Comparison of ENCODE assay signal across 25 mouse cellular contexts in genomic region chr5:119273615-119274014, GRCm38 (mm10).
DNase-seq lines count a peak whose midpoint lies in the region; ATAC-seq lines count a peak whose summit lies in the region.
"Had no signal": no experiment of that assay in that cellular context is flagged by ENCODE, and none has a peak within 500 bp of the region (broad histone marks: within the 10 kb centered on the region; RNA-seq: fewer than 3 reads in every experiment).

No protein-coding gene starts in this region.

- H3K4me1 ChIP-seq in midbrain, embryonic 11.5 days (ENCODE audit: control insufficient read depth, insufficient read depth, low read length), result no peaks in the 10 kb centered on the region
- no peaks in the 10 kb centered on the region for H3K4me1 ChIP-seq in midbrain, embryonic 16.5 days (ENCODE audit: control insufficient read depth, insufficient read depth, low read length)
- no peaks in the 10 kb centered on the region for H3K4me1 ChIP-seq in neural tube, embryonic 15.5 days
- H3K4me1 ChIP-seq: embryonic facial prominence, embryonic 15.5 days; forebrain, embryonic 10.5 days; forebrain, embryonic 12.5 days had no signal

- 91% methylated on average over 3 of the region's 3 CpGs for WGBS in midbrain, embryonic 11.5 days
- 88% methylated on average over 3 of the region's 3 CpGs for WGBS in midbrain, embryonic 16.5 days
- WGBS in neural tube, embryonic 15.5 days, result 88% methylated on average over 3 of the region's 3 CpGs

- no peaks in the 10 kb centered on the region for H3K27me3 ChIP-seq in midbrain, embryonic 11.5 days (ENCODE audit: control insufficient read depth, insufficient read depth, low read length)
- H3K27me3 ChIP-seq in midbrain, embryonic 16.5 days (ENCODE audit: control insufficient read depth, insufficient read depth, low read depth, low read length), result no peaks in the 10 kb centered on the region
- no peaks in the 10 kb centered on the region for H3K27me3 ChIP-seq in neural tube, embryonic 15.5 days (replicated peaks)
- H3K27me3 ChIP-seq: CH12.LX; embryonic facial prominence, embryonic 13.5 days; forebrain, embryonic 12.5 days had no signal

- H3K9me3 ChIP-seq in midbrain, embryonic 11.5 days (ENCODE audit: control insufficient read depth, low read length), result no peaks in the 10 kb centered on the region
- no peaks in the 10 kb centered on the region for H3K9me3 ChIP-seq in midbrain, embryonic 16.5 days (replicated peaks; ENCODE audit: control insufficient read depth, low read length, poor library complexity, severe bottlenecking)
- H3K9me3 ChIP-seq in neural tube, embryonic 15.5 days (replicated peaks), result no peaks in the 10 kb centered on the region
- H3K9me3 ChIP-seq: embryonic facial prominence, embryonic 13.5 days; embryonic facial prominence, embryonic 15.5 days; forebrain, embryonic 10.5 days; forebrain, embryonic 12.5 days had no signal

- H3K27ac ChIP-seq in midbrain, embryonic 11.5 days (ENCODE audit: low read depth, low read length), result no peak overlapping the region
- no peak overlapping the region for H3K27ac ChIP-seq in midbrain, embryonic 16.5 days (ENCODE audit: low read length)
- H3K27ac ChIP-seq in neural tube, embryonic 15.5 days (replicated peaks), result no peak overlapping the region
- H3K27ac ChIP-seq: embryonic facial prominence, embryonic 13.5 days; embryonic facial prominence, embryonic 15.5 days; forebrain, embryonic 10.5 days; forebrain, embryonic 12.5 days had no signal

- H3K36me3 ChIP-seq in midbrain, embryonic 11.5 days (ENCODE audit: control insufficient read depth, insufficient read depth, low read length), result no peaks in the 10 kb centered on the region
- no peaks in the 10 kb centered on the region for H3K36me3 ChIP-seq in midbrain, embryonic 16.5 days (ENCODE audit: control insufficient read depth, insufficient read depth, low read length)
- H3K36me3 ChIP-seq in neural tube, embryonic 15.5 days, result no peaks in the 10 kb centered on the region
- H3K36me3 ChIP-seq: embryonic facial prominence, embryonic 13.5 days; embryonic facial prominence, embryonic 15.5 days; forebrain, embryonic 10.5 days; forebrain, embryonic 12.5 days; G1E had no signal

- H3K9ac ChIP-seq in midbrain, embryonic 11.5 days (ENCODE audit: low read length), result no peak overlapping the region
- no peak overlapping the region for H3K9ac ChIP-seq in midbrain, embryonic 16.5 days (ENCODE audit: low read depth, low read length)
- H3K9ac ChIP-seq in neural tube, embryonic 15.5 days (replicated peaks), result no peak overlapping the region
- H3K9ac ChIP-seq: embryonic facial prominence, embryonic 13.5 days; embryonic facial prominence, embryonic 15.5 days; forebrain, embryonic 12.5 days had no signal

- no peak for ATAC-seq in midbrain, embryonic 11.5 days (ENCODE audit: low FRiP score)
- ATAC-seq in midbrain, embryonic 16.5 days, result no peak
- no peak for ATAC-seq in neural tube, embryonic 15.5 days (ENCODE audit: low FRiP score)
- ATAC-seq: CD4-positive, CD25-positive, alpha-beta regulatory T cell, adult 4 months; forebrain, embryonic 14.5 days; forebrain, embryonic 16.5 days had no signal

- H3K4me3 ChIP-seq in midbrain, embryonic 11.5 days (ENCODE audit: low read depth, low read length), result no peak overlapping the region
- no peak overlapping the region for H3K4me3 ChIP-seq in midbrain, embryonic 16.5 days (ENCODE audit: low read depth, low read length)
- H3K4me3 ChIP-seq in neural tube, embryonic 15.5 days (replicated peaks), result no peak overlapping the region
- H3K4me3 ChIP-seq: embryonic facial prominence, embryonic 13.5 days; embryonic facial prominence, embryonic 15.5 days; erythroblast, embryonic 14.5 days; forebrain, embryonic 10.5 days; forebrain, embryonic 12.5 days had no signal

- DNase-seq in midbrain, embryonic 11.5 days (ENCODE audit: low spot score, missing footprints), result peak; percentile 14
- peak; percentile 27 for DNase-seq in NIH3T3 (ENCODE audit: low read depth)
- no peak for DNase-seq in lung, adult 18-20 months
- DNase-seq: adrenal gland, adult 2 months; adrenal gland, postnatal 10 days; adrenal gland, postnatal 25 days; cerebellum, adult 11 months; cerebellum, adult 18-20 months; cerebellum, adult 8-10 months; cerebellum, adult 9-11 months; cerebellum, postnatal 14 days; cerebellum, postnatal 36 days; embryo, embryonic 11 days had no signal

- H3K4me2 ChIP-seq in midbrain, embryonic 11.5 days, result no peak overlapping the region
- no peak overlapping the region for H3K4me2 ChIP-seq in midbrain, embryonic 16.5 days (ENCODE audit: low read length)
- no peak overlapping the region for H3K4me2 ChIP-seq in neural tube, embryonic 15.5 days
- H3K4me2 ChIP-seq: embryonic facial prominence, embryonic 13.5 days; embryonic facial prominence, embryonic 15.5 days; forebrain, embryonic 12.5 days had no signal

Comparison
In these comparisons a context has a peak if more than half of its experiments do, and no peak if none do; other contexts are left out.
1. DNase-seq: peak in midbrain, embryonic 11.5 days (single experiment) and NIH3T3 (single experiment); none in lung, adult 18-20 months (0 of 2).